Mouse (Mus musculus): ENCODE measurements at regions not wholly inside any gene's neighbourhood (a gene's known extent, or its start where the extent isn't known, plus 50 kb on each side); places are given as distances from the start of the nearest gene placed in this dataset.

DNA sequence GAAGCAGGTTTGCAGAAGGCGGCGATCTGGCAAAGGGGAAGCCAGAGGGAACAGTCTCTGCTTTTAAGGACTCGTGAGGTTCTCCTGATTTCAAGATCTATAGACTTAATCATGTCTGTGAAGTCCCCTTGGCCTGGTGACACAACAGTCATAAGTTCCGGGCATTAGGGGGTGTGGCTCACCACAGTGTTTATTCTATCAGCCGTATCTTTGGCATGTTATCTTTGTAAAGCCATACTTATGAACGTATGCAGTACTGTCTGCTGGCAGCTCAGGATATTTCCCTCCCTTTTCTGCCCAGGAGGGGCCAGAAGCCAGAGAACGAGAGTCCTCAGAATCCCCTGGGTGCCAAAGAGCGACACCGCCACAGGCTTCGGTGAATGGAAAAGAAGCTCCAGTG lies 51.3 kb upstream of the 1600014C23Rik start:
- no peak overlapping the region for H3K9ac ChIP-seq (ENCODE audit: control insufficient read depth, low read depth, low read length, poor library complexity, severe bottlenecking)
- H3K4me1 ChIP-seq (ENCODE audit: control insufficient read depth in 1 of 2, insufficient read depth in 2 of 2, low read length in 2 of 2), result peaks cover 0 to 4% of the 10 kb centered on the region in 2 experiments; a peak in 1 of 4 replicates
- H3K9me3 ChIP-seq (replicated peaks; ENCODE audit: insufficient read depth, low read length), result no peaks in the 10 kb centered on the region
- no peaks in the 10 kb centered on the region for H3K36me3 ChIP-seq (ENCODE audit: control insufficient read depth in 1 of 2, insufficient read depth in 2 of 2, low read length in 2 of 2)
- no peak overlapping the region for H3K27ac ChIP-seq (ENCODE audit: control insufficient read depth, low read depth, low read length)
- peak; percentile 35 for DNase-seq (ENCODE audit: low read depth, low spot score)
- no peak overlapping the region for H3K4me3 ChIP-seq (ENCODE audit: control insufficient read depth in 1 of 2, insufficient read depth in 1 of 2, low read depth in 2 of 2, low read length in 2 of 2)
- no peaks in the 10 kb centered on the region; a peak in 2 of 4 replicates for H3K27me3 ChIP-seq (ENCODE audit: control insufficient read depth in 1 of 2, insufficient read depth in 2 of 2, low read length in 2 of 2)
- H3K79me2 ChIP-seq (ENCODE audit: control insufficient read depth, insufficient read depth, low read length, poor library complexity), result no peaks in the 10 kb centered on the region
- peak in 1 of 2 experiments; percentile 21; a peak in 1 of 4 replicates for TF ChIP-seq EP300 (IDR thresholded peaks at IDR 0.05; ENCODE audit: low read depth in 1 of 2, low read length in 2 of 2)
- no peak for TF ChIP-seq JUND (IDR thresholded peaks at IDR 0.05; ENCODE audit: low read depth, low read length)
- no peak for TF ChIP-seq ZKSCAN1 (IDR thresholded peaks at IDR 0.05; ENCODE audit: low read depth, low read length)
- TF ChIP-seq RCOR1 (IDR thresholded peaks at IDR 0.05; ENCODE audit: low read depth, low read length), result 0 out of 2 replicates have a peak, but pooled peaks have one; percentile 31
- TF ChIP-seq ETS1 (IDR thresholded peaks at IDR 0.05; ENCODE audit: low read depth, low read length), result 0 out of 2 replicates have a peak, but pooled peaks have one; percentile 23
- TF ChIP-seq BHLHE40 (IDR thresholded peaks at IDR 0.05; ENCODE audit: borderline replicate concordance, low read depth, low read length), result 0 out of 2 replicates have a peak, but pooled peaks have one; percentile 22

DNA sequence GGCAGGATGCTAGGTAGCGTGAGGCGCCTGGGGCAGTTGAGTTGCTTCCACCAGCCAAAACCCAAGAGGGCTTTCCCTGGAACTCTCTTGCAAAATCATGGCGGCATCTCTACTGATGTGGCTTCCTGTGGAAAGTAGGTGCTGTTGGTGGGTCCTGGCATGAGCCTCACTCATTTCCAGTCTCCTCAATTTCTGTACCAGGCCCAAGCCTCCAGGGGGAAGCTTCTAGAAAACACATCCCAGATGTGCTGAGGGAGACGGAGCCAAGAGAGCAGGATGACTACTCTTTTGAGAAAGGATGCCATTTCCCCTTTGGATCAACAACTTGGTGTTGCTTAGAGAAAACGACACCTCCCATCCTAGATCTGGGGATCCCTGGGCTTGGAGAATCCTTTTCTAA lies 50.9 kb upstream of the 1600014C23Rik start:
- TF ChIP-seq NRF1 (IDR thresholded peaks at IDR 0.05; ENCODE audit: insufficient read depth, low read depth, low read length, poor library complexity, severe bottlenecking), result no peak
- TF ChIP-seq MYB (IDR thresholded peaks at IDR 0.05; ENCODE audit: low read depth, low read length), result no peak
- no peak for TF ChIP-seq GATA1 (IDR thresholded peaks at IDR 0.05; ENCODE audit: low read depth, low read length)
- Histone ChIP-seq H3K36me3 (ENCODE audit: control insufficient read depth in 1 of 2, insufficient read depth in 2 of 2, low read length in 2 of 2) (no peaks in the 10 kb centered on the region), H3K4me3 (ENCODE audit: control insufficient read depth in 1 of 2, insufficient read depth in 1 of 2, low read depth in 2 of 2, low read length in 2 of 2) (no peak overlapping the region), H3K9ac (ENCODE audit: control insufficient read depth, low read depth, low read length, poor library complexity, severe bottlenecking) (no peak overlapping the region), H3K9me3 (replicated peaks; ENCODE audit: insufficient read depth, low read length) (no peaks in the 10 kb centered on the region), H3K4me1 (ENCODE audit: control insufficient read depth in 1 of 2, insufficient read depth in 2 of 2, low read length in 2 of 2) (peaks cover 0 to 4% of the 10 kb centered on the region in 2 experiments; a peak in 1 of 4 replicates), H3K27me3 (ENCODE audit: control insufficient read depth in 1 of 2, insufficient read depth in 2 of 2, low read length in 2 of 2) (no peaks in the 10 kb centered on the region; a peak in 2 of 4 replicates), H3K27ac (ENCODE audit: control insufficient read depth, low read depth, low read length) (no peak overlapping the region), H3K79me2 (ENCODE audit: control insufficient read depth, insufficient read depth, low read length, poor library complexity) (no peaks in the 10 kb centered on the region)
- no peak for DNase-seq (ENCODE audit: low read depth, low spot score)
